Mouse (Mus musculus): Measurements from ENCODE around the gene Gm21317. TPM values are rescaled to one million over a fixed set of nuclear protein-coding genes. Genes with fewer than 3 reads are reported as not detected.
"Not testable (repeated sequence)": the region's sequence is repeated elsewhere in the genome, so short reads cannot be mapped to it uniquely, and the experiment has no call there.

The Gm21317 gene
- polyA plus RNA-seq (2015; fragmentation: Nextera tagmentation; extraction: Ambion mirVana), result not detected in 2 replicates

DNA sequence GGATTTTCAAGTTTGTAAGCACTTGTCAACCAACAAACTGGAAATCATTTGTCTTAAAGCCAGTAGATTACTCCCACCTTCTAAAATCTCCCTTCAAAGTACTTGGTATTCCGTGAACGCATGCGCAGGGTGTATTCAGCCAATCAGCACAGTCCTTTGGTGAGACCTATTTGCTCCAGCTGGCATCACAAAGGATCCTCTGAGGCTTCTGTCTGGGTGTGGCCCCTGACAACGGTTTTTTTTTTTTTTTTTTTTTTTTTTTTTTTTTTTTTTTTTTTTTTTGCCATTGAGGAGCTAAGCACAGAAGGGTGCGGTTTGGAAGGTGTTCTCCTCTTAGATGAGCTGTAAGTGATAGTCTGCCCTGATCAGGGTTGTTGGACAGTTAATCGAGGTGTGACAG, at the start of gene Gm21317:
Gene Gm21317 (plus strand): TSS at position 301 of the 400 bp plus-strand sequence.
- H3K9ac ChIP-seq; H3K27ac ChIP-seq (replicated peaks); ATAC-seq (ENCODE audit: insufficient number of reproducible peaks, low FRiP score, low TSS enrichment, low read depth); H3K4me1 ChIP-seq; H3K4me2 ChIP-seq (replicated peaks); H3K9me3 ChIP-seq (replicated peaks); H3K4me3 ChIP-seq (replicated peaks); H3K27me3 ChIP-seq; H3K36me3 ChIP-seq: not testable (repeated sequence)
- no CpG with 5 or more reads among the region's 6 CpGs for WGBS
